Mouse (Mus musculus) lung, postnatal 0 days (tissue): ENCODE data around the gene Gm37240.

ENCODE experiments used
- CTCF ChIP-seq: IDR thresholded peaks from 2 replicates; pipeline ENCODE4 v1.5.1; 2016; ENCODE audit warnings: antibody characterized with exemption, mild to moderate bottlenecking
- EP300 ChIP-seq: IDR thresholded peaks from 2 replicates; pipeline ENCODE4 v1.6.1; 2016; ENCODE audit warnings: antibody characterized with exemption, mild to moderate bottlenecking, control low read depth

- no peak for TF ChIP-seq CTCF
- no peak for TF ChIP-seq EP300
These were observed 1316.8 kb downstream of the Gm37240 start for GRCm38 (mm10) chr3:84570501-84570900.
